Mouse (Mus musculus): ENCODE results near the gene Tesc. TPM values are rescaled to one million over a fixed set of nuclear protein-coding genes. Genes with fewer than 3 reads are reported as not detected.
A peak's percentile ranks its signal among the peaks of the same experiment; 100 is the strongest.

Tesc gene
- polyA plus RNA-seq, 1 experiment: 56.2 TPM

DNA sequence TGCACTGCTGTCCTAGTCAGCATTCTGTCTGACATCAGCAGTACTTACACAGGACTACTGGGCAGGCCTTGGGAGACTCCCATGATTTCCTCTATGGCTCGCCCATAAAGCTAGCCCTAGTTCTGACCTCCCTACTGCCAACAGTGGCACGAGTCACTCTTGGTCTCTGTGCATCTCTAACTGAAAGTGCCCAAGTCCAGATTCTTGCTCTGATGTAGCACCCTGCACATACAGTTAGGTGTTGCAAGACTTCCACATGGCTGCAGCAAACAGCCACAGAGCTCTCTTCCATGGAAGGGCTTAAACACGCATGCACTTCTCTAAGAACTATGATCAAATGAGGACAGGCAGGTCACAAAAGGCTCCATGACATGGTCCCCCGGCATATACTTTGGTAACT is 68.3 kb downstream of the Tesc start:
- no peak for DNase-seq (ENCODE audit: extremely low spot score in 1 of 2, low spot score in 1 of 2)

DNA sequence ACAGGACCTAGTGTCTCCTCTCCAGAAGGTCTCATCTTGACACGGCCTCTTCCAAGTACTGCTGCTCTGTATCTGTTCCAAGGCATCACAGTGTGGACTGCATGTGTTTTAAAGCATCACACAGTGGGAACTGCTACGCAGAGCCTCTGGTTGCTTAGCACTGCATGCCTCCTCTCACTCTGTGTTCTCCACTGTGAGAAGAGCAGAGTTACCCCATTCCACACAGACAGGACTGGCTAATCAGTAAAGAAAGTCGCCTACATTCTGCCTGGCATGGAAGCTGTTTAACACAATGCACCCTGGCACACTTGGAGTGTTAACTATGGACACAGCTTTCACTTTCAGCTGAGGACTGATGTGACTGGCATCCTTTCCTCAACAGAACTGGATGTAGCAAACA is 68.8 kb downstream of the Tesc start:
- DNase-seq (ENCODE audit: extremely low spot score in 1 of 2, low spot score in 1 of 2): no peak

DNA sequence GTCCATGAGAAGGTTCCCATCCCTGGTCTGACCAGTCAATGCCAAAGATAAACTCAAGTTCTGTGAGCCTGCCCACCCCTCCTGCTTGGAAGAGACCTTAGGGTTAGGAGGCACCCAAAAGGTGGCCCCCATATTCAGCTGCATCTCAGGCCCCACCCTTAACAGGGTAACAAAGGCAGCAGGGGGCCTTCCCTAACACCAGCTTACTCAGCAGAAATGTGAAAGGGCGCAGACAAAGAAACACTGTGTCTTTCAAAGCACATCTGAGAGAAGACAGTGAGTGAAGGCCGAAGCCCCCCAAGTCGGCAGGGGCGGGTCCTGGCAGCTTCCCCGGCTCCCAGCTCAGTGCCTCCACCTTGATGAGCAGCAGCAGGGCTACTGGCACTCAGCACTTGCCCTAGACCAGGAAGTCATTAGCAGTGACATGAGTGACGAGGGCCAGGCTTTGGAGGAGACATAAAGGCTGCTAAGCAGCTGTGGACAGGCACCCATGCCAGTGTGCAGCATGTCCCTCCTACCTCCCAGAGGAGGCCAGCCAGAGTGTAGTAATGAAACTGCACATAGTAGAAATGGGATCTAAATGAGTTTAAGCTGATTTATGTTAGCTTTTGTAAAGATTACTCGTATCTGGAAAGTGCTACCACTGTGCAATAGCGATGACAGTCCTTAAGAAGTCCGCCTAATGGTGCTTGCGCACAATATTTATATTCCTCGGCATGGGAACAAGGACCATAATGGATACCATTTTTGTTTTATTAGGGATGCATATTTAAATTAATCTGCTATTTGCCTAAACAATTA is 71.7 kb downstream of the Tesc start:
- no peak for DNase-seq (ENCODE audit: extremely low spot score in 1 of 2, low spot score in 1 of 2)

DNA sequence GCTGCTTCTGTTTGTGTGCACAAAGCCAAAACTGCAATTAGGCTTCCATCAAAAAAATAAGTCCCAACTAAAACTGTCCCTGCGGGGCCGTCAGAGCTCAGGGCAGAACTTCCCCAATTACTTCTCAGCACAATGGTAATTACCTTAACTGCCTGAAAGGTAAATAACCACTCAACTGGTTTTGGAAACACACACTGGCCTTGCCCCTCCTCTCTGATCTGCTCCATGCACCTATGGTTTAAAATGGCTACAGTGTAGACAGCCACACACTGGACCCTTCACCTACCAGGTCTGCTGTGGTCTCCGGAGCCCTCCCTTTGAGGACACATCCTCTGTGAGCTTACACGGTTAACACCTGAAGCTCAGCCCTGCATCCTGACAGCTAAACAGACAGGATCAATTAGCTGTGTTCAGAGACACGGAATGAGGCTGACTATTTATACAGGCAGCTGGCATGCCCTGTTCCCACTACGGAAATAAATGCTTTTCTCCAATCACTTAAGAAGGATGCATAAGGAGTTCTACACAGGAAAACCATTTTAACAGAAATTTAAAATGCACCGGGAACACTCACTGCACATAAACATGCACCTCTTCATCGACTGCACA is 72.4 kb downstream of the Tesc start:
- no peak for DNase-seq (ENCODE audit: extremely low spot score in 1 of 2, low spot score in 1 of 2)

DNA sequence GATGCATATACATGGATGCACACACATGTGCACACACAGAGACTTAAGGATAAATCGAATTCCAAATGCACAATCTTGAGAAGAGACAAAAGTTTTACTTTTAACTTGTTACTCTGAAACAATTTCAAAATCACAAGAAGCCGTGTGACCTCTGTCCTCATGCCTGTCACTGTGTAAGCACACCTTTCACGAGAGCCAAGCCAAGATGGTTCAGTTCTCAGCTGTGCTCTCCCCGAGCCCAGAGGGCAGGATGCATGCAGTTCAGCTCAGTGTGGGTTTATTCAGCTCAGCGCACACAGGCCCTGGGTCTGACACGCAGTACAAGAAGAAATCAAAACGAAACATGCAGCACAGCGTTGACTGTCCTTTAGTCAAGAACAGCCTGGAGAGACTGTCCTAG is 78.0 kb downstream of the Tesc start:
- DNase-seq (ENCODE audit: extremely low spot score in 1 of 2, low spot score in 1 of 2): no peak

DNA sequence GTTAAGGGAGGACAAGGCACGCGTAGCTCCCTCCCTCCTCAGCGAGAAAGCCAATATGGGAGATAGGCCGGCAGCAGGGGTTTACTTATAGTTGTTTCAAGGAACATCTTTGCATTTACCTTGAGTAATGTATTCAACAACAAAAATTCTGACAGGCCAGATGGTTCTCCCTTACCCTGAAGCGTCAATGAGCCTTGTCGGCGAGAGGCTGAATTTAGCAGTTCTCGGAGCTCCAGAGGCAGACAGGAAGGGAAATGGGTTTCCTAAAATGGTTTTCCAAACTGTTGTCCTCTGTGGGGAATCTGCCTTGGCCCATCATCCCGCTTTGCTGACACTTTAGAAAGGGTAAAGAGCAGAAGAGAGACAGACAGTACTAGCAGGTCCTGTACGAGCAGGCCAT is 79.1 kb downstream of the Tesc start:
- peak in 1 of 2 experiments; percentile 67 for DNase-seq (ENCODE audit: extremely low spot score in 1 of 2, low spot score in 1 of 2)

DNA sequence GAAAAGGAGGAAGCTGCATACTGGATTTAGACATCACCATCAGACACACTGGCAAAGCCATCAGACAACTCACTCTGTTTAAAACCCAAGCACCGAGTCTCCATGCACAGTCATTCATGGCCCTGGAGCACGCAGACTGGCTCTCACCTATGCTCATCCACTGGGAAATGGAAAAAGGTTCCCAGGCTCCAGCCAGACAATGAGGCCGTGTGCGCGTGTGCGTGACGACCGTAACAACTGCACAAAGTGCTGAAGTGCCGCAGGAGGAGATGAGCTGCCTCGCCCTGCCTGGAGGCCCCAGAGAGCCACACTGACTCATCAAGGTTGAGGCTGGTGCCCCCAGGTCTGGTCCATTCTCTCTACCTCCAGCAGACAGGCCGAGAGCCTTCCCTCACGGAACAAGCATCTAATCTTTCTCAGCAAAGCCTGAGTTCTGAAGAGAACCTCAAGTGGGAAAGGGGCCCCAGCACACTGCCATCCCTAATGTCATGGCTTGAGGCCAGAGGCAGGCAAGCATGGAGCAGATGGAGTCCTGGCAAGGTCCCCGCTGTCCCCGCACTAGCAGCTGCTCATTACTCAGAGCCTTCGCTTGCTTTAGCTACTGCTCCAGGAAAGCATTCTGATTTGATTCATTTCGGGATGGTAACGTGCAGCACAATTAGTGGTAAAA is 80.7 kb downstream of the Tesc start:
- DNase-seq (ENCODE audit: extremely low spot score in 1 of 2, low spot score in 1 of 2): peak in 1 of 2 experiments; percentile 69

DNA sequence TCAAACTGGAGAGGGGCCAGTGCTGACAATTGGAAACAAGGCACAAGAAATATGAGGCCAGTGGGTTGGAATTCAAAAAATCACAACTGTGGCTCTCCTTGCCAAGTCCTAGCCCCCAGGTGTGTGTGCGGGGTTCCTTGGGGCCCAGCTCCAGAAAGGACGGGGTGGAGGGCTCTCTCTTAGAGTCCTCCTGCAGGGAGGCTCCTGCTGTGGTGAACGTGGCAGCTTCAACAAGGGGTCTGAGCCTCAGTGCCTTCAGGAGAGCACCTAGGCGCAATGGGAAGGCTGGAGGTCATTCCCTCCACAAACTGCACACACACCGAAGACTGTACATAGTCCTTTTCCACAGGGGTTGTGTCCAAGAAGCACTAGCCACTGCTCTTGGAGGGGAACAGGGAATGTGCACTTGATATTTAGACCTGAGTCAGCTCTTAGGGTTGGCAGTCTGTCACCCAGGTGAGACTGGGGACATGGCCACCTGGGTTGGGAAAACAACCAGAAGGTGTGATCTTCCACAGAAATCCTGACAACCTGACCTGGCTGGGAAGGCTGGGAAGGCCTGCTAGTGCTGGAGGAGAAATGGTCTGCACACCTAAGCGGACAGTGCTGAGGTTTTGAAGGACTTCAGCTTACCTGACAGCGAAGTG is 81.4 kb downstream of the Tesc start:
- no peak for DNase-seq (ENCODE audit: extremely low spot score in 1 of 2, low spot score in 1 of 2)

Other genes with a start within 250 kb of the Tesc start
- gene Nos1, start 246.7 kb upstream of the Tesc start, polyA plus RNA-seq (2012; rRNA removed): 14.6 and 17.0 TPM in 2 replicates
- gene Fbxo21, start 51.0 kb upstream of the Tesc start, polyA plus RNA-seq (2012; rRNA removed): 97.4 and 105 TPM in 2 replicates
- 29.2 and 30.2 TPM in 2 replicates for gene Fbxw8, start 127.7 kb downstream of the Tesc start, polyA plus RNA-seq (2012; rRNA removed)
- 17.0 and 22.1 TPM in 2 replicates for gene Hrk, start 136.9 kb downstream of the Tesc start, polyA plus RNA-seq (2012; rRNA removed)
- gene Rnft2, start 217.4 kb downstream of the Tesc start, polyA plus RNA-seq (2012; rRNA removed): 58.6 and 59.2 TPM in 2 replicates
- gene 2410131K14Rik, start 217.5 kb downstream of the Tesc start, polyA plus RNA-seq (2012; rRNA removed): 14.4 and 14.9 TPM in 2 replicates

Data from frontal cortex, adult 2 months (tissue).